Comparison of ENCODE assay signal across 28 mouse cellular contexts in the genomic region with DNA sequence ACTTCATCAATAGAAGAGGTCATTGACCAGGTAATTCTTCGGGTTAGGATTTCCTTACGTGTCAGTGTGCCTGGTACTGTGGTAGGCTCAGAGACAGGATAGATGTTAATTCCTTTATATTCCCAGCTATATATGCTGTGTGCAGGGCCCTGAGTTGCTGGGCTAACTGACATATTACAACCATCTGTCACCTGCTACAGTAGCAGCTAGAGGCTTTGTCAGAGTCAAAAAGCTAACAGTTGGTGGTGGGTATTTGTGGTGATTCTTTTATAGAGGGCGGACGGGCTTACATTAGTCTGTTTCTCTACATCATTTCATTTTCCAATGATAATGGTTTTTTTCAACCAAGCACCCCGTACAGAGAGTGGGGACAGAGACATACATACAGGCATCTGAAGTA. TPM values are rescaled to one million over a fixed set of nuclear protein-coding genes. Genes with fewer than 3 reads are reported as not detected.
DNase-seq lines count a peak whose midpoint lies in the region; ATAC-seq and TF ChIP-seq lines count a peak whose summit lies in the region.
"Had no signal": no experiment of that assay in that cellular context is flagged by ENCODE, and none has a peak within 500 bp of the region (broad histone marks: within the 10 kb centered on the region; RNA-seq: fewer than 3 reads in every experiment).

No protein-coding gene starts in this region.

- no peak for ATAC-seq in hindbrain, embryonic 14.5 days (ENCODE audit: low FRiP score)
- no peak for ATAC-seq in midbrain, postnatal 0 days (ENCODE audit: low FRiP score)
- ATAC-seq: activated CD4-positive, CD25-positive, alpha-beta regulatory T cell, adult 4 months; intestine, embryonic 16.5 days had no signal

- H3K27ac ChIP-seq in left cerebral cortex, adult 2 months, result peak overlapping the region; percentile 50; the same call in 1 of the 2 replicates
- H3K27ac ChIP-seq in hindbrain, embryonic 14.5 days, result peak overlapping the region; percentile 55
- H3K27ac ChIP-seq in midbrain, postnatal 0 days (ENCODE audit: low read depth, low read length), result peak overlapping the region; percentile 21; the same call in 1 of the 2 replicates
- H3K27ac ChIP-seq: embryonic facial prominence, embryonic 13.5 days; heart, adult 2 months; liver, embryonic 14.5 days; stomach, embryonic 15.5 days had no signal

- no peak for TF ChIP-seq CTCF in left cerebral cortex, adult 2 months (IDR thresholded peaks at IDR 0.05)
- TF ChIP-seq CTCF in midbrain, postnatal 0 days (IDR thresholded peaks at IDR 0.05), result no peak

- DNase-seq in cerebellum, adult 9-10 months, result peak; percentile 60
- DNase-seq in cerebellum, postnatal 4 days (ENCODE audit: low spot score in 2 of 2), result no peak
- no peak for DNase-seq in left cerebral cortex, adult 2 months (ENCODE audit: extremely low spot score in 1 of 2, low spot score in 2 of 2)
- DNase-seq in left cerebral cortex, postnatal 10 days (ENCODE audit: extremely low spot score in 1 of 2, low spot score in 2 of 2), result no peak
- DNase-seq in hindbrain, embryonic 14.5 days (ENCODE audit: low spot score), result no peak
- DNase-seq in midbrain, postnatal 0 days (ENCODE audit: low spot score), result no peak
- DNase-seq in gastrocnemius, postnatal 4 days (ENCODE audit: low spot score in 2 of 2), result no peak
- DNase-seq in frontal cortex, postnatal 10 days (ENCODE audit: low spot score in 2 of 2), result no peak
- DNase-seq: adrenal gland, postnatal 10 days; heart, adult 2 months; heart, postnatal 4 days; kidney, postnatal 4 days; right cerebral cortex, postnatal 25 days; thymus, adult 2 months had no signal

- H3K9ac ChIP-seq in hindbrain, embryonic 14.5 days, result no peak overlapping the region
- H3K9ac ChIP-seq in midbrain, postnatal 0 days (replicated peaks; ENCODE audit: low read length, poor library complexity, severe bottlenecking), result no peak overlapping the region
- H3K9ac ChIP-seq: embryonic facial prominence, embryonic 13.5 days; liver, embryonic 14.5 days; stomach, embryonic 15.5 days had no signal

- H3K27me3 ChIP-seq in hindbrain, embryonic 14.5 days (ENCODE audit: control insufficient read depth, insufficient read depth, low read length), result no peaks in the 10 kb centered on the region
- H3K27me3 ChIP-seq in midbrain, postnatal 0 days (ENCODE audit: insufficient read depth, low read length), result no peaks in the 10 kb centered on the region
- H3K27me3 ChIP-seq: embryonic facial prominence, embryonic 13.5 days; stomach, embryonic 15.5 days had no signal

- H3K4me1 ChIP-seq in hindbrain, embryonic 14.5 days (replicated peaks; ENCODE audit: control insufficient read depth, insufficient read depth, low read length), result peaks cover 59% of the 10 kb centered on the region
- peaks cover 24% of the 10 kb centered on the region for H3K4me1 ChIP-seq in midbrain, postnatal 0 days (ENCODE audit: insufficient read depth, low read length)

- H3K4me2 ChIP-seq in hindbrain, embryonic 14.5 days (replicated peaks), result no peak overlapping the region
- H3K4me2 ChIP-seq in midbrain, postnatal 0 days (ENCODE audit: low read depth, low read length, poor library complexity, severe bottlenecking), result no peak overlapping the region
- H3K4me2 ChIP-seq: embryonic facial prominence, embryonic 13.5 days; stomach, embryonic 15.5 days had no signal

- 64% methylated on average over 5 of the region's 5 CpGs for WGBS in hindbrain, embryonic 14.5 days
- WGBS in midbrain, postnatal 0 days, result 68% methylated on average over 5 of the region's 5 CpGs

- H3K9me3 ChIP-seq in hindbrain, embryonic 14.5 days (ENCODE audit: control insufficient read depth, low read length), result no peaks in the 10 kb centered on the region
- H3K9me3 ChIP-seq in midbrain, postnatal 0 days (ENCODE audit: low read length), result no peaks in the 10 kb centered on the region
- H3K9me3 ChIP-seq: embryonic facial prominence, embryonic 13.5 days; stomach, embryonic 15.5 days had no signal

- no peak overlapping the region for H3K4me3 ChIP-seq in left cerebral cortex, adult 2 months
- no peak overlapping the region for H3K4me3 ChIP-seq in hindbrain, embryonic 14.5 days (replicated peaks; ENCODE audit: low read length)
- H3K4me3 ChIP-seq in midbrain, postnatal 0 days (ENCODE audit: low read depth, low read length), result no peak overlapping the region
- H3K4me3 ChIP-seq: embryonic facial prominence, embryonic 13.5 days; heart, adult 2 months; stomach, embryonic 15.5 days had no signal

- H3K36me3 ChIP-seq in hindbrain, embryonic 14.5 days (replicated peaks; ENCODE audit: control insufficient read depth, insufficient read depth), result no peaks in the 10 kb centered on the region
- no peaks in the 10 kb centered on the region for H3K36me3 ChIP-seq in midbrain, postnatal 0 days (ENCODE audit: insufficient read depth, low read length)
- H3K36me3 ChIP-seq: embryonic facial prominence, embryonic 13.5 days; G1E; stomach, embryonic 15.5 days had no signal

- intact Hi-C loops in left cerebral cortex, adult 2 months (cut with DNase I), result no loop called here
- intact Hi-C loops in left cerebral cortex, postnatal 10 days (cut with DNase I), result no loop called here

RNA-seq across cellular contexts. Expression of a gene that starts 56.0 kb away (rescaled TPM):
- not detected for total RNA-seq in left cerebral cortex, adult 2 months (2021)
- total RNA-seq in left cerebral cortex, postnatal 10 days (2021), result not detected
- not detected in 2 replicates for polyA plus RNA-seq in hindbrain, embryonic 14.5 days (2014; fragmentation: Nextera tagmentation; extraction: Ambion mirVana)
- not detected in 2 replicates for total RNA-seq in midbrain, postnatal 0 days (2014; rRNA removed)
- polyA plus RNA-seq in midbrain, postnatal 0 days (2015; fragmentation: Nextera tagmentation; extraction: Ambion mirVana), result not detected in 2 replicates
- not detected for total RNA-seq in gastrocnemius, postnatal 4 days (2021)
- total RNA-seq: adrenal gland, postnatal 10 days; G1E; gastrocnemius, adult 8-10 months; heart, adult 2 months; heart, postnatal 4 days; layer of hippocampus, postnatal 25 days; left cerebral cortex, postnatal 25 days; neutrophil, adult 5-6 weeks had no signal
- polyA plus RNA-seq: activated CD4-positive, CD25-positive, alpha-beta regulatory T cell, adult 4 months; embryonic facial prominence, embryonic 13.5 days; G1E; heart, adult 2 months; heart, embryonic 14.5 days; intestine, embryonic 16.5 days; kidney, embryonic 14.5 days; limb, embryonic 14.5 days; liver, embryonic 14.5 days; lung, embryonic 16.5 days; stomach, embryonic 15.5 days; thymus, adult 2 months had no signal
